Comparison of ENCODE assay signal across 8 mouse cellular contexts in the genomic region with DNA sequence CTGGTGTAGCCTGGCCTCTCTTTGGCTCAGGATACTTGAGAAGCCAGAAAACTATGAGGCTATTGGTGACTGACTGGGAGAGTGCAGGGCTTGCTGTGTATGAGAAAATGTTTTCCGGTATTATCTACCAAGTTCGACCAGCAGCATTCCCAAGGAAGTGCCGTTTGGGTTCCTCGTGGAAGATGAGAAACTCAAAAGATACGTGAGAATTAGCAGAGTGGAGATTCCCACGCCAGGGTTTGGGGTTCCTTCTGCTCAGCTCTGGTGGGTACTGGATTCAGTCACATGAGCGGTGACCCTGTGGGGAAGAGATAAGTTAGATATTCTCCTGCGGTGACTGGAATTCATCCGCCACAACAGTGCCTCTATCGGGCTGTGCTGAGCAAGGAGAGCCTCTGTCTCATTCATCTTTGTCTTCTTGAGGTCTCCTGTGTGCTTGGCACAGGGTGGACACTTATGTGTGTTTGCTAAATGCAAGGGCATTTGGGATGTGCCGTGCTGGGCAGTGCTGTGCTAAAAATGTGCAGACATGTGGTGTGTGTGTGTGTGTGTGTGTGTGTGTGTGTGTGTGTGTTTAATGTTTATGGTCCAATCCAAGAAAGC. TPM values are rescaled to one million over a fixed set of nuclear protein-coding genes. Genes with fewer than 3 reads are reported as not detected.
DNase-seq lines count a peak whose midpoint lies in the region; ATAC-seq lines count a peak whose summit lies in the region.

No protein-coding gene starts in this region.

- H3K27me3 ChIP-seq in heart, embryonic 12.5 days (replicated peaks): no peaks in the 10 kb centered on the region
- H3K27me3 ChIP-seq in embryonic facial prominence, embryonic 12.5 days: no peaks in the 10 kb centered on the region
- peaks cover 26% of the 10 kb centered on the region for H3K27me3 ChIP-seq in limb, embryonic 10.5 days (ENCODE audit: low read depth, poor library complexity, severe bottlenecking)
- no peaks in the 10 kb centered on the region for H3K27me3 ChIP-seq in neural tube, embryonic 13.5 days

- H3K9me3 ChIP-seq in heart, embryonic 12.5 days (replicated peaks): no peaks in the 10 kb centered on the region
- H3K9me3 ChIP-seq in embryonic facial prominence, embryonic 12.5 days: no peaks in the 10 kb centered on the region
- no peaks in the 10 kb centered on the region for H3K9me3 ChIP-seq in limb, embryonic 10.5 days (replicated peaks)
- H3K9me3 ChIP-seq in neural tube, embryonic 13.5 days: no peaks in the 10 kb centered on the region

- H3K36me3 ChIP-seq in heart, embryonic 12.5 days: 0 out of 2 replicates have a peak, but pooled peaks cover 5% of the 10 kb centered on the region
- H3K36me3 ChIP-seq in embryonic facial prominence, embryonic 12.5 days: peaks cover 5% of the 10 kb centered on the region; the same call in 1 of the 2 replicates
- peaks cover 6% of the 10 kb centered on the region; the same call in 1 of the 2 replicates for H3K36me3 ChIP-seq in limb, embryonic 10.5 days
- H3K36me3 ChIP-seq in neural tube, embryonic 13.5 days: peaks cover 29% of the 10 kb centered on the region

- H3K4me3 ChIP-seq in heart, embryonic 12.5 days: peak overlapping the region; percentile 81
- peak overlapping the region; percentile 89 for H3K4me3 ChIP-seq in embryonic facial prominence, embryonic 12.5 days
- H3K4me3 ChIP-seq in limb, embryonic 10.5 days: peak overlapping the region; percentile 82
- peak overlapping the region; percentile 92 for H3K4me3 ChIP-seq in neural tube, embryonic 13.5 days

- intact Hi-C loops in heart, postnatal 14 days (cut with DNase I): no loop called here
- intact Hi-C loops in gastrocnemius, postnatal 14 days (cut with DNase I; ENCODE audit: low total_unique reads): no loop called here

- H3K27ac ChIP-seq in heart, embryonic 12.5 days (ENCODE audit: poor library complexity, severe bottlenecking): peak overlapping the region; percentile 64
- H3K27ac ChIP-seq in embryonic facial prominence, embryonic 12.5 days: 0 out of 2 replicates have a peak overlapping the region, but pooled peaks have one; percentile 60
- H3K27ac ChIP-seq in limb, embryonic 10.5 days: 0 out of 2 replicates have a peak overlapping the region, but pooled peaks have one; percentile 5
- H3K27ac ChIP-seq in neural tube, embryonic 13.5 days (replicated peaks): peak overlapping the region; percentile 99

- DNase-seq in heart, postnatal 14 days: no peak
- no peak for DNase-seq in limb, embryonic 10.5 days (ENCODE audit: low spot score)
- no peak for DNase-seq in right cerebral cortex, postnatal 25 days
- no peak for DNase-seq in frontal cortex, postnatal 14 days (ENCODE audit: low spot score in 2 of 2)
- DNase-seq in gastrocnemius, postnatal 14 days: no peak

- 17% methylated on average over 11 of the region's 11 CpGs for WGBS in heart, embryonic 12.5 days
- WGBS in embryonic facial prominence, embryonic 12.5 days: 50% methylated on average over 11 of the region's 11 CpGs
- 57% methylated on average over 11 of the region's 11 CpGs for WGBS in limb, embryonic 10.5 days
- WGBS in neural tube, embryonic 13.5 days: 23% methylated on average over 11 of the region's 11 CpGs

- 0 out of 2 replicates have a peak, but pooled peaks have one; percentile 3 for ATAC-seq in heart, embryonic 12.5 days (ENCODE audit: insufficient number of reproducible peaks, low FRiP score)
- no peak for ATAC-seq in embryonic facial prominence, embryonic 12.5 days (ENCODE audit: insufficient number of reproducible peaks, insufficient read depth, low FRiP score, low TSS enrichment)
- 0 out of 2 replicates have a peak, but pooled peaks have one; percentile 10 for ATAC-seq in neural tube, embryonic 13.5 days (ENCODE audit: low read depth)

- H3K4me2 ChIP-seq in heart, embryonic 12.5 days: peak overlapping the region; percentile 98
- H3K4me2 ChIP-seq in embryonic facial prominence, embryonic 12.5 days (replicated peaks): peak overlapping the region; percentile 96
- peak overlapping the region; percentile 89 for H3K4me2 ChIP-seq in neural tube, embryonic 13.5 days

- peak overlapping the region; percentile 92 for H3K9ac ChIP-seq in heart, embryonic 12.5 days
- peak overlapping the region; percentile 86 for H3K9ac ChIP-seq in embryonic facial prominence, embryonic 12.5 days
- H3K9ac ChIP-seq in neural tube, embryonic 13.5 days: peak overlapping the region; percentile 99

- H3K4me1 ChIP-seq in heart, embryonic 12.5 days (replicated peaks): peaks cover 44% of the 10 kb centered on the region
- H3K4me1 ChIP-seq in embryonic facial prominence, embryonic 12.5 days: peaks cover 18% of the 10 kb centered on the region
- H3K4me1 ChIP-seq in limb, embryonic 10.5 days: peaks cover 33% of the 10 kb centered on the region
- peaks cover 60% of the 10 kb centered on the region for H3K4me1 ChIP-seq in neural tube, embryonic 13.5 days (replicated peaks)

RNA-seq across cellular contexts. Expression of gene Vash1, which starts 2.2 kb away (rescaled TPM):
- 10.5 and 11.6 TPM in 2 replicates for polyA plus RNA-seq in heart, embryonic 12.5 days (2016; fragmentation: Nextera tagmentation; extraction: Ambion mirVana)
- total RNA-seq in heart, postnatal 14 days (2021): 10 to 100 TPM; 23.4 to 32.5 TPM
- 18.8 and 19.3 TPM in 2 replicates for polyA plus RNA-seq in embryonic facial prominence, embryonic 12.5 days (2016; fragmentation: Nextera tagmentation; extraction: Ambion mirVana)
- polyA plus RNA-seq in limb, embryonic 10.5 days (2016; fragmentation: Nextera tagmentation; extraction: Ambion mirVana): 9.2 and 9.5 TPM in 2 replicates
- polyA plus RNA-seq in neural tube, embryonic 13.5 days (2015; fragmentation: Nextera tagmentation; extraction: Ambion mirVana): 30.6 and 34.0 TPM in 2 replicates
- 10 to 100 TPM; 16.2 to 23.0 TPM for total RNA-seq in gastrocnemius, postnatal 14 days (2021)

RNA-seq across cellular contexts. Expression of gene Angel1, which starts 45.6 kb away (rescaled TPM):
- 10.6 and 12.3 TPM in 2 replicates for polyA plus RNA-seq in heart, embryonic 12.5 days (2016; fragmentation: Nextera tagmentation; extraction: Ambion mirVana)
- total RNA-seq in heart, postnatal 14 days (2021): 1 to 10 TPM; 3.8 to 4.3 TPM
- 12.9 and 13.9 TPM in 2 replicates for polyA plus RNA-seq in embryonic facial prominence, embryonic 12.5 days (2016; fragmentation: Nextera tagmentation; extraction: Ambion mirVana)
- polyA plus RNA-seq in limb, embryonic 10.5 days (2016; fragmentation: Nextera tagmentation; extraction: Ambion mirVana): 11.0 and 11.9 TPM in 2 replicates
- 12.6 and 16.1 TPM in 2 replicates for polyA plus RNA-seq in neural tube, embryonic 13.5 days (2015; fragmentation: Nextera tagmentation; extraction: Ambion mirVana)
- total RNA-seq in gastrocnemius, postnatal 14 days (2021): 1 to 10 TPM; 4.6 to 4.7 TPM

RNA-seq across cellular contexts. Expression of gene Lrrc74a, which starts 53.5 kb away (rescaled TPM):
- polyA plus RNA-seq in heart, embryonic 12.5 days (2016; fragmentation: Nextera tagmentation; extraction: Ambion mirVana): not detected in 2 replicates
- total RNA-seq in heart, postnatal 14 days (2021): not detected
- polyA plus RNA-seq in embryonic facial prominence, embryonic 12.5 days (2016; fragmentation: Nextera tagmentation; extraction: Ambion mirVana): not detected in 2 replicates
- not detected in 2 replicates for polyA plus RNA-seq in limb, embryonic 10.5 days (2016; fragmentation: Nextera tagmentation; extraction: Ambion mirVana)
- polyA plus RNA-seq in neural tube, embryonic 13.5 days (2015; fragmentation: Nextera tagmentation; extraction: Ambion mirVana): not detected in 2 replicates
- total RNA-seq in gastrocnemius, postnatal 14 days (2021): not detected

Comparison
In these comparisons a context has a peak if more than half of its experiments do, and no peak if none do; other contexts are left out.
1. H3K27ac ChIP-seq: peak in every context shown above with its lines; median percentile 99 in neural tube, embryonic 13.5 days; 64 in heart, embryonic 12.5 days; 60 in embryonic facial prominence, embryonic 12.5 days; 5 in limb, embryonic 10.5 days.